Mouse (Mus musculus) olfactory bulb, adult 2 months (tissue): ENCODE results near the gene Tenm4. TPM values are rescaled to one million over a fixed set of nuclear protein-coding genes. Genes with fewer than 3 reads are reported as not detected.

Experiments
- H3K27ac ChIP-seq: fragments of 200-500 bp; 2 replicates; pipeline ENCODE4 v1.5.1; 2012; ENCODE audit warnings: low read depth, low read length; ENCODE audit not compliant: insufficient read depth
- H3K4me1 ChIP-seq: fragments of 200-500 bp; 2 replicates; pipeline ENCODE4 v1.6.1; 2012; ENCODE audit warnings: low read length; ENCODE audit not compliant: control insufficient read depth, insufficient read depth
- H3K4me3 ChIP-seq: fragments of 200-500 bp; 2 replicates; pipeline ENCODE4 v1.5.1; 2012; ENCODE audit warnings: mild to moderate bottlenecking, low read depth, low read length, moderate library complexity; ENCODE audit not compliant: insufficient read depth
- CTCF ChIP-seq: fragments of 200-500 bp; IDR thresholded peaks from 2 replicates; pipeline ENCODE4 v1.5.1; 2012; ENCODE audit warnings: low read depth, mild to moderate bottlenecking, low read length, moderate library complexity; ENCODE audit not compliant: insufficient read depth
- POLR2A ChIP-seq: fragments of 200-500 bp; IDR thresholded peaks from 2 replicates; pipeline ENCODE4 v1.6.1; 2012; ENCODE audit warnings: mild to moderate bottlenecking, low read depth, low read length, moderate library complexity; ENCODE audit not compliant: insufficient read depth
- WGBS: fragments of 180-500 bp; shearing (Covaris S2); methylation state at CpG from one replicate; pipeline ENCODE4 v1.1.7; 2018; 5-methylcytosine and 5-hydroxymethylcytosine counted together
- polyA plus RNA-seq: library from polyadenylated mRNA; stranded (reverse); fragments of >200 nt; gene quantifications from 2 replicates; pipeline ENCODE4 v1.2.4, GENCODE M21; 2012; ENCODE audit warnings: low replicate concordance; ENCODE audit not compliant: missing spikeins, insufficient read depth, insufficient read length

The Tenm4 gene
- polyA plus RNA-seq, 1 experiment: not detected

DNA sequence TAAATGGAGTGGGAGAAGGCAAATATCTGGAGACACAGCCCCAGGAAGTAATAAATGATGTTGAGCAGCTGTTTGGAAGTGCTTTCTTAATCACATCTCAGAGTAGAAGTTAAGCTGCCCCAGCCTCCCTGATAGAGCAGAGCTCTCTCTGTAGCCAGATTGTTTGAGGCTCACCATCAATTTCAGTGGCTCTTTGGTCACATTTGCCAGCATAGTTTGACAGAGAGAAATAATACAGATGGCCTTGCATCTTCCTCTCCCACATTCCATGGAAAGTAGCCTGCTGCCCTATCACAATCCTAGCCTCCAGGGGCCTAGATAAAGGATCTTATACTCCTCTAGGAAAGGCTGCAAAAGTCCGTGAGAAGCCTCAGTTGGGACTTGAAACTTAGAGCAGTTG lies 462.0 kb downstream of the Tenm4 start:
- H3K4me1 ChIP-seq: peaks cover 3% of the 10 kb centered on the region; the same call in 1 of the 2 replicates
- H3K4me3 ChIP-seq: no peak overlapping the region
- no peak for TF ChIP-seq POLR2A
- TF ChIP-seq CTCF: no peak
- no peak overlapping the region for H3K27ac ChIP-seq
- 90% methylated on average over 1 of the region's 1 CpGs for WGBS

- WGBS: 81% methylated on average over 7 of the region's 7 CpGs
- no peak for TF ChIP-seq CTCF
- no peak for TF ChIP-seq POLR2A
- H3K4me1 ChIP-seq: peaks cover 3% of the 10 kb centered on the region; the same call in 1 of the 2 replicates
These were observed 464.9 kb downstream of the Tenm4 start for GRCm38 (mm10) chr7:96635830-96636440.

DNA sequence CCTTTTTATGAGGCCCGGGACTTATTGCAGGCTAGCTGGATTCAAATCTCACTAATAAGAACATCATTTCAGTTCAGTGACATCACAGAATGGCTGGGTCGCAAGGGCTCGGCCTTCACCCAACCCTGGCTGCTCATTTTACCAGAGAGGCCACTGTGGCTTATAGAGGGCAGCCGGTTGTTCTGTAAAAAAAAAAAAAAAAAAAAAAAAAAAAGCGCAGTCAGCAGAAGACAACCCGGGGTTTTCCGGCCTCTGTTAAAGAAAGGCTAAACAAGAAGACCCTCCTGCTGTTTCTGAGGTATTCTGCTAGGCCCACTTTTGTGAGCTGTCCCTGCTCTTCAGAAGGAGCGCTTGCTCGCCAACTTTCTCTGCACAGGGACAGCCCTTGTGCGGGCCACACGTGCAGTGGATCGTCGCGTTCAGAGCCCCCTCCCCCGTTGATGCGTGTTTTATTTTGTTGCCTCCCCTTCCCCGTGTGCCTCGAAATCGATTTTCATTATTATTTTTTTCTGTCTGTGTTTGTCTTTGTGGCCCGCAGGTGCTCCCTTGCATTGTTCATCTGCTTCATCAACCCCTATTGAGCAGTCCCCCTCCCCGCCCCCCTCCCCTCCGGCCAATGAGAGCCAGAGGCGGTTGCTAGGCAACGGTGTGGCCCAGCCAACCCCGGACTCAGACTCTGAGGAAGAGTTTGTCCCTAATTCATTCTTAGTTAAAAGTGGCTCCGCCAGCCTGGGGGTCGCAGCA lies 472.6 kb downstream of the Tenm4 start:
- H3K4me3 ChIP-seq: peak overlapping the region; percentile 38
- TF ChIP-seq CTCF (no peak), POLR2A (no peak)
- 14% methylated on average over 27 of the region's 27 CpGs for WGBS
- H3K4me1 ChIP-seq: peaks cover 10% of the 10 kb centered on the region; the same call in 1 of the 2 replicates
- no peak overlapping the region for H3K27ac ChIP-seq

More at GRCm38 (mm10) chr7:96635830-96636440, 464.9 kb downstream of the Tenm4 start:
- Histone ChIP-seq H3K4me3 (no peak overlapping the region), H3K27ac (no peak overlapping the region)

- H3K27ac ChIP-seq: no peak overlapping the region
- H3K4me3 ChIP-seq: no peak overlapping the region
- peaks cover 10% of the 10 kb centered on the region; the same call in 1 of the 2 replicates for H3K4me1 ChIP-seq
- 23% methylated on average over 7 of the region's 7 CpGs for WGBS
- TF ChIP-seq POLR2A (no peak), CTCF (no peak)
These were observed 473.1 kb downstream of the Tenm4 start for GRCm38 (mm10) chr7:96644205-96644531.

DNA sequence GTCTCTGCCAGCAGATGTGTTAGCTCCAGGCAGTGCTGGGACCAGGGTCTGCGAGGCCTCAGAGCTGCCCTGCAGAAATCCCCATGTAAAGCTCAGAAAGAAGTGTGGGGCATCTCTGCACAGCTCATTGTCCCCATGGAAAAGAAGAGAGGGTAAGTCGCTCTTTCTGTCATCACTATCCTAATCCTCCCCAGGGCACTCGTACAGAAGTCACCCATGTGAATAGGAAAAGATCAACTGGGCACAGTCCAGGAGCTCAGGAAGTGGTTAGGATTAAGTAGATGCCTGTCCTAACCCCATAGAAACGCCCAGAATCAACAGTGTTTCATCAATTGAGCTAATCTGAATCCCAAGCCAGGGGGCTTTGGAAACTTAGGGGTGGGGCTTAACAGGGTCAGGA lies 476.6 kb downstream of the Tenm4 start:
- peaks cover 29% of the 10 kb centered on the region for H3K4me1 ChIP-seq
- 80% methylated on average over 4 of the region's 4 CpGs for WGBS
- TF ChIP-seq CTCF: no peak
- no peak for TF ChIP-seq POLR2A
- H3K4me3 ChIP-seq: no peak overlapping the region
- no peak overlapping the region for H3K27ac ChIP-seq

DNA sequence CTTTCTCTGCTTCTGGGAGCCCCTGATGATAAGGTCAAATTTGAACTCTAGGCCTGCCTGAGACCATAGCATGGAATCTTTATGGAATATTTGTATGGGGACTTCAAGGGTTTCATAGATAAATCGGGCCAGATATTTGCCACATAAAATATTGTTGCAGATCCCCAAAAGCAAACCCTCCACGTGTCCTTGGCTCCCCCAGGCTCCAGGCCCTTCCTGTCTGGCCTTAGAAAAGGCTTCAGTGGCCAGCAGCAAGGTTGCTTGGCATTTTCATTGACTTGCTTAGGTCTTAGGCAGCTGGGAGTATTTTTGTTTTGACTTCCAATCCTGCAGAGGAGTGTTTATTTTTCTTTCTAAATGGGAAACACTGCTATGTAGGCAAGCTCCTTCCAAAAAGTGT lies 477.6 kb downstream of the Tenm4 start:
- TF ChIP-seq CTCF (no peak), POLR2A (no peak)
- Histone ChIP-seq H3K4me3 (no peak overlapping the region), H3K27ac (no peak overlapping the region), H3K4me1 (peaks cover 29% of the 10 kb centered on the region)
- 73% methylated on average over 2 of the region's 2 CpGs for WGBS

DNA sequence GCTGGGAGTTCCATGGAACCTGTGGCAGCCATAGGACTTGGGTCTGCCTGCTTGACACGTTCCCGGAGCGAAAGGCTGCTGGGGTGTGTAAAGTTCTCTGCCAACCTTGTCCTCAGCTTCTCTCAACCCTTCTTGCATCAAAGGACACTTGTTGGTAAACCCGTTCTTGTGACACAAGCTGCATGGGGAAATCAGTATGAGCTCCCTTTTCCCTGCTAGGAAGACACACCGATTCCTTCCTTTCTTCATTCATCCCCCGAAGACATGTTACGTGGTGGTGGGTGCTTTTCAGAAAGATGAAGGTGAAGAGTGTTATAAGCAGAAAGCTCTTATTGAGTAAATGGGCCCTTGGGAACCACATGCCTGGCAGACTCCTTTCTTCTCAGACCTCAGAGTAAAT lies 478.1 kb downstream of the Tenm4 start:
- no peak overlapping the region for H3K4me3 ChIP-seq
- 89% methylated on average over 7 of the region's 7 CpGs for WGBS
- TF ChIP-seq POLR2A (no peak), CTCF (no peak)
- H3K4me1 ChIP-seq: peaks cover 23% of the 10 kb centered on the region
- no peak overlapping the region for H3K27ac ChIP-seq

GRCm38 (mm10) chr7:96650435-96650834 lies 479.4 kb downstream of the Tenm4 start:
- no peak overlapping the region for H3K27ac ChIP-seq
- H3K4me3 ChIP-seq: no peak overlapping the region
- WGBS: 69% methylated on average over 2 of the region's 2 CpGs
- H3K4me1 ChIP-seq: peaks cover 29% of the 10 kb centered on the region
- no peak for TF ChIP-seq POLR2A
- no peak for TF ChIP-seq CTCF

DNA sequence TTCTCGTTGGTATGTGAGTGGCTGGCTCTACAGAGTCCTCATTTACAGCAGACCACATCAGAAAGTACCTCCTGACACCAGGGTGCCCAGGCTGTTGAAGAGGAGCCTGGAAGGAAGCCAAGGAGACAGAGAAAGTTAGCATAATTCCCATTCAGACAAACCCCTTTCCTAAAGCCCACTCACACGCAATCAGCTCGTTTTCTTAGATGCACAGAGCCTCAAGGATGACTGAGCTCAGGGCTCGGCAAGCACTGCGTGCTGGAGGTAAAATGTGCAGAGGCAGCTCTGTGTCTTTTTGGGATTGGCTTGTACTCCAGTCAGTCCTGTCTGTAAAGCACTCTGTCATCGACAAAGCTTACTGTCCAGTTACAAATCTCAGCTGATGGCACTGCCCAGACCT lies 480.0 kb downstream of the Tenm4 start:
- 40% methylated on average over 6 of the region's 6 CpGs for WGBS
- TF ChIP-seq POLR2A: no peak
- no peak for TF ChIP-seq CTCF
- H3K27ac ChIP-seq: no peak overlapping the region
- peaks cover 29% of the 10 kb centered on the region for H3K4me1 ChIP-seq
- no peak overlapping the region for H3K4me3 ChIP-seq

DNA sequence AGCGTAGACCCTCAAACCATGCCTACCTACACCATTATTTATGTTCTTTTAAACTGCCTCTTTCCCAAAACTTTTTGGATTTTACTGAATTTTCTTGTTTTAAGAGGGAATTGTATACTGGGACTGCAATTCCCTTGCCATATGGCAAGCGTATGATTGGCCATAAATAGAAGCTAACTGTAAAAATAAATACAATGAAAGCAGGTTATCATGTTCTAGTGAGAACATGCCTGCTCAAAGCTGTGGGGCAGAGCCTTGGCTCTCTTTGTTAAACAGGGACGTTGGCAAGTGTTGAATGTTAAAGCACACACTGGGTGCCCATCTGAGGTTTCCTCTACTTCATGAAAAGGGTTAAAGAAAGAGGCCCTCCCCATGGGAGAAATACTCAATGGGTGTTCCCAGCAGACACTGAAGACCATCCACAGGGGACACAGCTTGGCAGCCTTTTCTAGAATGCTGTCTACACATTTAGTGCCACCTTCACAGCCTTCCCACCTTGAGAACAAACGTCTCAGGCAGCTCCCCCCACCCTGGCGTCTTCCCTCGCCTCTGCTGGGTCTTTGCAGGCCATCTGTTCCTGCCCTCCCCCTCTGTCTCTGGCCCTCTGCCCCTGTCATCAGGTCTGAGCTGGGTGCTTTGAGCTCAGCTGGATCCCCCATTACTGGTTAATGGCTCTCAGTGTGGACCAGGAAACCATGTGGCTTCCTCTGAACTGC lies 480.7 kb downstream of the Tenm4 start:
- Histone ChIP-seq H3K4me3 (no peak overlapping the region), H3K4me1 (peaks cover 32% of the 10 kb centered on the region), H3K27ac (no peak overlapping the region)
- no peak for TF ChIP-seq POLR2A
- TF ChIP-seq CTCF: no peak
- 48% methylated on average over 6 of the region's 6 CpGs for WGBS
